Mouse (Mus musculus): ENCODE measurements around the gene Bbx. TPM values are rescaled to one million over a fixed set of nuclear protein-coding genes. Genes with fewer than 3 reads are reported as not detected.
A peak's percentile ranks its signal among the peaks of the same experiment; 100 is the strongest.

Bbx gene
- total RNA-seq, 2 experiments from 2014 or later = 25.5 to 27.5 TPM

DNA sequence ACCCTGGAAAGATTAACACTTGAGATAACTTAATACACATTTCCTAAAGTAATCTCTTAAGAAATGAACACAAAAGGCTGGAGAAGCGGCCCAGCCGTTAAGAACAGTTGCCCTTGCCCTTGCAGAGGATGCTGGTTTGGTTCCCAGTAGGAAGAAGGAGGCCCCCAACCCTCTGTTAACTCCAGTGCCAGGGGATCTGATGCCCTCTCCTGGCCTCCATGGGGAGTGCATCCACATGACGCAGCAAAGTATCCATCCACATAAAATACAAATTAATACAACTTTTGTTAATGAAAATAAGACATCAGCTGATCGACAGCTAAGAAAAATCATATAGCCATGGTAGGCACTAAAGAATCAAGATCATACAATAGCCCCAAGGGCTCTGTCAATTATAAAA, 33.6 kb downstream of the Bbx start:
- no peak for DNase-seq

DNA sequence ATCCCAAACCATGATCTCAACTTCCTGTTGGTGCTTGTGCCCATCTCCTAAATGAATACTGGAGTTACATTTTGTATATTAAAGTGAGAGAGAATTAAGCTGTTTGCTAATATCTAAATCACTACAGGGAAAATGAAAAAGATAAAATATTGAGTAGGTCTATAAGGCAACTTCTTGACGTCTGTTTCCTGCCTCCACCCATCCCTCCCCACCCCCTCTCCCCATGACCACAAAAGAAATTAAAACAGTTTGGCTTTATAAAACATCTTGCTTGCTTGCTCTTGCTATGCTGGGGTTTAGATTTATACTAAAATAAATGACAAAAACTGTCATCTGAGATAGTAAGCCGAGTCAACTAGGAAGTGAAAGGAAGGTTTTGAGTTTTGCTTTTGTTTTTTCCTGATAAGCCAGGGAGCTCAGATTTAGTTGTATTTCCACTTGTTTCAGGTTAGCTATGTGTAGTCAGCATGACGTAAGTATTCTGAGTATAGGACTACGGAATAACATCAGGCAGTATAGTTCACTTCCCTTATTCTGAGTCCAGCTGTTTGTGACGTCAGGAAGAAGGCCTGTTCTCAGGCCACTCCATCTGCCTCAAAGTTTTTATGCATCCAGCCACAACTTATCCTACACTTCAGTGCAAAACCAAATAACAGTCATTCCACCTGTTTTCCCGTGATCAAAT, 36.1 kb downstream of the Bbx start:
- DNase-seq = no peak

DNA sequence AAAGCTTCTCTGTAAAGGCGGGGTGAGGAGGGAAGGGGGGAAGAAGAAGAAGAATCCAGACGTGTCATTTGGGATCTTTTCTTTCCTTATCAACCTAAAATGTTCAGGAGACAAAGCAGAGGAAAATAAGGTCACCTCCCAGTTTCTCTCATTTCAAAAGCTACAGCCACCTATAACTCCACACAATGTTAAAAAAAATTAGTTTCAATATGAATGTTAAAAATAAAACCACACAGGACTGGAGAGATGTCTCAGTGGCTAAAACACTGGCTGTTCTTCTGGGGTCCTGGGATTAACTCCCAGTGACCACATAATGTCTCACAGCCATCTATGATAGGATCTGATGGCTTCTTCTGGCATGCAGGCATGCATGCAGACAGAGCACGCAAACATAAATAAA, 43.7 kb downstream of the Bbx start:
- no peak for DNase-seq

DNA sequence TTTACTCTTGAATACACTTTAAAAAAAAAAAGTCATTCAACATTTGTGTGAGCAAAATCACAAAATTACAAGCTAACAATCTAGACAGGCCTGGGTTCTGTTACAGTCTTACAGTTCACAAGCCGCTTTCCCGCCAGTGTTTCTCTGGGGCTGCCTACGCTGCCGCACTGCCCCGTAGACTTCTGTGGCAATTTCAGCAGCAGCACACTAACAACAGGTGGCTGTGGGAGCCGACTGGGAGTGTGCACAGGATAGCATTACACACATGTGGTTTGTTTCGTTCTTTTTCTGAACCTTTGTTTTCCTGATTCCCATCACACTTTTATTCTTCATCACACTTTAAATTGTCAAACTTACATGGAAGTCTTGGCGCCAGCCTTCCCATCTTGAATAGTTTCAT, 48.6 kb downstream of the Bbx start:
- no peak for DNase-seq

DNA sequence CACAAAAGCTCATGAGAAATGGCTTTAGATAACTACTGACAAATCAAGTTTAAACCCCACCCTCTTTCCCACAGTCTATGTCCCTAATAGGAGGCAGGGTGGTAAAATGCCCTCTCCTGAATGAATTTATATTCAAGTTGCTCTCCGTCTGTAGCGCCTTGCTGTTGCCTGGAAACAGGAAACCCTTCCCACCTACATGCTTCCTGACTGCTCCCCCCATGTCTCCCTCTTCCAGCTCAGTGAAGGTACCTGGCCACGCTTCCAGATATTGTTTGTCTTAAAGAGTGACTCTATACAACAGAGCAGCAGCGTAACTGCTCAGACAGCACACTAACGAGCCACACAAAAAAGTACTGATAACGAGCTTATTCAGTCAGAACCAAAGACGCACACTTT, 50.8 kb downstream of the Bbx start:
- DNase-seq = peak; percentile 22 to 30

DNA sequence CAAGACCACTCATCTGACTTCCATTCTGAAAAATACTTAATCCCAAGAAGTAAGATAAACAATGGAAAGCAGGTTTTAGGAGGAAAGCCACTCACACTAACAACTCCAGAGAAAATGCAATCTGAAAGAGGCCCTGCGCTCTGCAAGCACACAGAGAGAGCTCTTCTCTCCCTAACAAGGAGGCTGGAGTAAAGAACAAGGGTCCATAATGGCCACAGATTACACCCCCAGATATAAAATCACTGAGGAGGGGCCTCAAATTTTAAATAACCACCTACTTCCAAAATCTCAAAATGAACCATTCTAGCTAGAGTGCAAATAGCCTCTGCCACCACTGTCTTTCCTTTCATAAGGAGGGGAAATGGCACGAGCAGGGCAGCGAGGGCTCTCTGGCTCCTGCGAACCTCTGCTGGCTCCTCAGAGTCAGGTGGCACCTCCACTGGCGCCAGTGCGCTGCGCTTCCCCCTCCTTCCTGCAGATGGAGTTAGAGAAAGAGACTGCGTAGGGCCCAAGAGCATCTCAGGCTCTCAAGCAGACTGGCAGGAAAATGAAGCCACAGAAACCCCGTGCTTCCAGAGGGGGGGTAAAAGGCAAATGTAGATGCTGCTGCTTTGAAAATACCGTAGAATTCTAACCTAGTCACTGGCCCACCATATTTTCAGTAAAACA, 51.4 kb downstream of the Bbx start:
- peak; percentile 73 to 77 for DNase-seq

DNA sequence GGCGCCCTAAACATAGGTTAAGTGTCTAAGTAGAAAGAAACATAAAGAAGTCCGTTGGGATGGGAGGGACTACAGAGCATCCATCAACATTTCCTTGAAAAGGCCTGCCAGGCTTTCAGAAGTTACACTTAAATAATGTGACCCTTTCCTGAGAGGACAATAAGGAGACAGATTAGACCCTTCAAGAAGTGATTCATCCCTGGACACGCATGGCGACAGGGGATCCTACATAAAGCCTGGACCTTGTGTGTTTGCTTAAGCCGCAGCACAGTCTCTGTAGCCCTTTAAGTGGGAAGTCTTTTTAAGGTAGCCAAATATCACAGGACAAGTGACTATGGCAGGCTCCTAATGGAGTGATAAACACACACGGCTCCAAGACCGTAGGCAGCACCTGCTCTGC, 52.0 kb downstream of the Bbx start:
- DNase-seq = no peak

DNA sequence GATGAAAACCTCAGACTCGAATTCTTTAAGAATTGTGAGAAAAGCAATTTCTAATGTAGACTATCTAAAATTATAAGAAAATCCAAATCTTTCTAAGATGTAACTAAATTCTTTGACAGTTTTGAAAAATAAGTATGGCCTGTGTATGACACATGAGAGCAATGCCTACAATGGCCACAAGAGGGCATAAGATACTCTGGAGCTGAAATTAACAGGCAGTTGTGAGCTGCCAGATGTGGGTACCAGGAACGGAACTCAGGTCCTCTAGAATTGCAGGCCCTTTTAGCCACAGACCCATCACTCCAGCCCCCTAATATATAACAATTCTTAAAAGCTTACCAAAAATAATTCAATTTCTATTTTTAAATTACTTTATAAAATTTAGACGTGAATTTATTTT, 57.6 kb downstream of the Bbx start:
- DNase-seq = no peak

DNA sequence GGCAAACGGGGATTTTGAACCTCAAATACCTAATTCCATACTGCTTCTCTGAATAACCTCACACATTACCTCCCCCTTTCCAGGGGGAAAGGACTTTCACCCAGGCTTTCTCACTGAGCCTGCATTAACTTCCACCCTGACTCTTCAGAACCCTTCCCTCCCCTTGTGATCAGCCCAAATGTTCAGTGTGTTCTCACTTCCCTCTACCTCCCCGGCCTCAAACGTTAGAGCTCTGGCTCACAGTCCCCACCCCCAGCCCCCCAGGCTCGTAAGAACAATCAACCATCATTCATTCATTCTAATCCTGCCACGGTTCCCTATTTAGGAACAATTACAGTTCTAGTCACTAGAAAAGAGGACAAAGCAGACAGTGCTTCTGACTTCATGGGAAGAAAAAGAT, 58.5 kb downstream of the Bbx start:
- DNase-seq = no peak

DNA sequence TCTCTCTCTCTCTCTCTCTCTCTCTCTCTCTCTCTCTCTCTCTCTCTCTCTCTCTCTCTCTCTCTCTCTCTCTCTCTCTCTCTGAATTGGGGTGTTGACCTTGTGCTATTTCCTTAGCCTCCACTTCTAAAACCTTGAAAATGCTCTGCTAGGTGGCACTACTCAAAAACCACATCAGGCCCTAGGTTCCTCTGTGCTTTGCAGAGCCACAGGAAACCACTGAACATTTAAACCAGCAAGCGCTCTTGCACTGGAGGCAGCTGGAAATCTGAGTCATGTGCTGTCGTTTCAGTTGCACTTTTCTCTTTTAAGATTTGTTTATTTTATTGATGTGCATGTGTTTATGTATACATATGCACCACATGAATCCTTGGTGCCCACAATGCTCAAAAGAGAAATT, 59.6 kb downstream of the Bbx start:
- no peak for DNase-seq

DNA sequence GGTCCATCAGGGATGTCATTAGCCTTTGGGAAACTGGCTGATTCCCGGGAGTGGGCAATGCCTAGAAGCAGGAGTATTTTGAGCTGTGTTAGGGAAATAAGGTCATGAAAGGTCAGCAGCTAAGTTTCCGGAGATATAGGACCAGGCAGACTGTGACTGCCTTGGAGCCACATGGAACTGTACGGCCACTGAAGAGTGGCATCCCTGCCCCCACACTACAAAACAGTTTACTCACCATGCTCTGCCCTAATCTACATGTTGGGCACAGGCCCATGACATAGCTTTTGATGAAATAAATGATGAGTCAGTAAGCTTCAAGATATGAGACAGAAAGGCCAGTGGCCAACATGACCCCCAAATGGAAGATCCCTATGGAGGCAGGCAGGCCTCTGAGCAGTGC, 60.7 kb downstream of the Bbx start:
- DNase-seq = no peak

DNA sequence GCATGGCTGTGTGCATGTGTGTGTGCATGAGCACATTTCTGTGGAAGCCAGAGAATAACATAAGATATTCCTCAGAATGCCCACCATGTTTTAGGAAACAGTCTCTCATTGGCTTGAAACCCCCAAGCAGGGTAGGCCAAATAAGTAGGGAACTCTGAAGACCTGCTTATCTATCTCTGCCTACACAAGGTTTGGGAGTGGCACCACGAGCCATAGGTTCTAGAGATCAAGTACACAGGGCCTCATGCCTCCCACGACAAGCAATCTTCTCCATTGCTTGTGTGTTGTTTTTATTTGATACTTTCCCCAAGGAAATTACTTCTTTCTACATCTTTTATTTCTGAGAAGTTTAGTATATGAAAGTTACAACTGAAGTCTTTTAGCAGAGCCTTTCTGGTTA, 61.8 kb downstream of the Bbx start:
- no peak for DNase-seq

DNA sequence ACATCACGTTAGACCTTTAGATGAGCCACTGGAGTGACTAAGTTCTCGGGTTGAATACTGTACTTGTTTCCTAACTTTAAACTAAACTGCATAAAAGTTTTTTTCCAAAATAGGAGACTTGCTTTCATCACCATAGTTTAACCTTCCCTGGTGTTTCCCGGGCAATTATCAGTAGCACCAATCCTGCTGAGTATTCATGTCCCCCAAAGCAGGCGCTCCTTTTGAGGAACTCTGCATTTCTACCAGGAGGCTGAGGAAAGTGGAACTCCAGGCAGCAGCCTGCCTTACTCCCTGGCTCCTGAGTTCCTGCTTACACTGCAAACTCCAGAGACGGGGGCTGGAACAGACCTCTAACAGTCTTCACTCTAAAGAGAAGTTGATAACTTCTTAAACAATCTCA, 65.6 kb downstream of the Bbx start:
- DNase-seq = no peak

DNA sequence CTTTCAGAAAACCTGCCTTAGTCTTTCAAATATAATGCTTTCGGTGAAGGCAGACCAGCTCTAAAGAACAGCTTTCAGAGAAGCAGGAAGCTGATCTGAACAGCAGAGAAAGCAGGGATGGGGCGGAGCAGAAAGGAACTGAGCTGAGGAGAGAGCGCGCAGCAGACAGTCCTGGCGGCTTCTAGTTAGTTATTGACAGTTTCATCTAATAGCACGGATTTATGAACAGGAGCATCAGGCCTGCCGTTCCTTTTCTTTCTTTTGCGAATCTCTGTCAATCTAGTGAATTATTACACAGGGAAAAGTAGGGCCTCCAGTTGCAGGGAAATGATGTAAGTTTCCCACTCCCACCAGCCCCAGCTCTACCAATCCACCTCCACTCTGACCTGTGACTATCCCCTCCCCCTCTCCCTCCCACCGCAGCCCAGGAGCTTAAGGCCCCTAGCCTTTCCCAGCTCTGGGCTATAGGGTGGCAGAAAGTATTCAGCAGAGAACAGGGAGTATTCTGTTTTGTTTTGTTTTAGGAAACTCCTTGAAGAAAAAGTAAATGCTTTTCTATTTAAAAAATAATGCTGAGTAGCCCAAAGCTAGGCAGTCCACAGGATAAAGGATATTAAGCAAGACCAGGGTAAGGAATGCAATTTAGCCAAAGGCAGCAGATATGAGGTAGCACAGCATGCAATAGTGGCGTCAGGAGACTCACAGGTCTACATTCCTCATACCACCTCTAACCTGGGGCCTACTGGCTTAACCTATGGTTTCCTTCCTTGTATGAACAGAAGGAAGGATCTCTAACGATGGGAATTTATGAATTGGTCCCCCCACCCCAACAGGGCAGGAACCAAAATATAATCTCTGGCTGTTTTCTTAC, 67.8 kb downstream of the Bbx start:
- peak; percentile 31 to 38 for DNase-seq

DNA sequence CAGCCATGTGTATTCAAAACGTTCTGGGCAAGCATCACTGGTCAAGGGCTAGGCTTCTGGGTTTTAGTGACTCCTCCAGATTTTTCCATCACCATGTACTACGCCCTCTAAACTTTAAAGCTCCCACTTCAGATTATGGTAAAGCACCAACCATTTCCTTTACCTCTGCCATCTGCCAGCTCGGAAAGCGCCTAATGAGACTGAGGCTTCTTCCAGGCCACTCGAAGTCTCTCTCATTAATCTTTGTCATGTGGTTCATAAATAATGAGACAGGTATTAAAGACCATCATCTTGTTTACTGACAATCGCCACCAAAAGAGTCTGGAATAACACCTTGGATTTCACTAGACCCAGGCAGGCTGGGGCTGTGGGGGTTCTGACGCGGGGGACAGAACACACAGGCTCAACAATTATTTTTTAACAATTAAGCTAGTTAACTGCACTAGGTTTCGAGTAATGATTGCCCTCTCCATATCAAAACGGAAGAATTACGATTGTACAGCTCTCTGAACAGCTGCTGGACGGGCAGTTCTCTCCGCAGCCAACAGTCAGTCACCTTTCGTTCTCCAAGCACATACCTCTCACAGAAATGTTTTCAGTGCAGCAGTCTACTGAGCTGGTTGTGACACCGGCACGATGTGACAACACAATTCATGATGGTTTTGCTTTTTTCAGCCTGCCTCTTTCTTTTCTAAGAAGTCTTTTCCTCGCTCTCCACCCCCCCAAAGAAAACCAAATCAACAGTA, 68.6 kb downstream of the Bbx start:
- peak in 1 of 2 experiments; percentile 11 for DNase-seq

DNA sequence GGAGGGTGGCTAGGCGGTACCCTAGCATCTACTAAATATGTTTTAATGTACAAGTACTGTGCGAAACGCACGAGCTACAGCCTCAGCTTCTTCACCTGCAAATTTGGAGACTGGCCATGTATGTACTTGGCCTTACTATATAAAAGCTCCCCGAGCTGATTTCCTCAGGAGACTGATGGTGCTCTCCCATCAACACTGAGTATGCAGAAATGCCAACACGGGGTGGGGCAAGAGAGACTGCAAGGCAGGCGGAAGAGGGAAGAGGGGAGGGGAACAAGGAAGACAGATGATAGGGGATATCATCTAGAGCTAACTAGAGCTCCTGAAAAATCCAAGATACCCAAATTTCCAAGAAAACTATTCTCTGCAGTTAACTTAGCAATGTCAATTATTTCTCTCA, 71.6 kb downstream of the Bbx start:
- no peak for DNase-seq

DNA sequence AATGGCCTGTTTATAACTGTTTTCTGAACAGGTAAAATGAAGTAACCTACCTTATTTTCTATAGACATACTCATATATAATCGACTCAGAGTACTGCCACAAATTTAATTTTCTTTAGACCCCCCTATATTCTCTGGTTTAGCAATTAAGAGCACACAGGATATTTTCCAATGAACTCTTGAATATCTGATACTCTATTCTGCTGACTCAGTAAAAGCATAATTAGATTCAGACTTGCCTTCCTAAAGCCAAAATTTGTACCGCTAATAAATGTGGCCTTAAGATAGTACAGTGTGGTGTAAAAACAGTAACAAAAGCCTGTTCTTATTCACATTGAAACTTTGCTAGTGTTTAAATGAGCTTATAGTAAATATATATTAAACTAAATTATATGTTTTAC, 102.5 kb downstream of the Bbx start:
- no peak for DNase-seq

DNA sequence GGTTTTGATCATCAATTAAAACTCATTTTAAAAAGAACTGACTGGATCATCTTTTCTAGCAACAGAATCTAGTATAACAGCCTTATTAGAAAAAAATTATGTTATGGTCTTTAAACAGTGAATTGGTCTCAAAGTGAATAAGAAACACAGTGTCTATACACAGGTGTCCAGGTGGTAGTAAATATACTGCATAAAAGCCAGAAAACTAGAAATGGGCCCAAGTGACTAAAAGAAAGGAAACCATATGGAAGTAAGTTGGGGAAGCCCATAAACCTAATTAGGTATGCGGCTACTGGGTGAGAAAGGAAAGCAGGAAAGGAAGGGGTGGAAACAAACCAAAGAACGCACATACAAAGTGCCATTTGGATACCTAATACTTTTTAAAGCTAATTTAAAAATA, 107.4 kb downstream of the Bbx start:
- no peak for DNase-seq

DNA sequence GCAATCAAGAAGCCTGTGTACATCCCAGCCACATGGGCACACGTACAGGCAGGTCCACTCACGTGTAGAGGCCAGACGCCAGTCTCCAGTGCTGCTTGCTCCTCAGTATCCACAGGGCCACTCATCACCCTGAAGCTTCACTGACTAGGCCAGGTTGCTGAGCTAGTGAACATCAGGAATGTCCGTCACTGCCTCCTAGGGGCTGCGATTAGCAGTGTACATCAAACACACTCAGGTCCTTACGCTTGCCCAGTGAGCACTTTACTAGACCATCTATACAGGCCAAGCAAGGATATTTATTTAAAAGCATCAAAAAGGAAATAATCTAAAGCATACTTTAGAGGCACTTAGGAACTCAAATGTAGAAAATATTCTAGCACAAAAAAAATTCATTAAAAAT, 107.9 kb downstream of the Bbx start:
- no peak for DNase-seq

DNA sequence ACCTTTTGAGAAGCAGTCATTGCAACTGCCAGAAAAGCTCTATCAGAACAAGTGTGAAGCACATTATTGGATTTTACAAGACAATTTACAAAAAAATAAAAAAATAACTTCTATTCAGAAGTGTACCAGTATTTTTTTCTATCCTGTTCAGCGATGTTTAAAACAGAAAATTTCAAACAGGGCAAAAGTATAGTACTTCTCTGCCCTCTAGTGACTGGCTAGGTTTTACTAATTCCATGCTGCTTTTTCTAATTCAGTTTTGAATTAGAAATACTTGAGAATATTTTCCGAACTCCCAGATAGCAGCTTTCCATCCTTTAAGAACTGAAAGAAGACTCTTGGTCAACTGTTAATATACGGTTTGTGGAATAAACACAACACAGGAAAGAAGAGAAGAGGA, 110.8 kb downstream of the Bbx start:
- DNase-seq = no peak

DNA sequence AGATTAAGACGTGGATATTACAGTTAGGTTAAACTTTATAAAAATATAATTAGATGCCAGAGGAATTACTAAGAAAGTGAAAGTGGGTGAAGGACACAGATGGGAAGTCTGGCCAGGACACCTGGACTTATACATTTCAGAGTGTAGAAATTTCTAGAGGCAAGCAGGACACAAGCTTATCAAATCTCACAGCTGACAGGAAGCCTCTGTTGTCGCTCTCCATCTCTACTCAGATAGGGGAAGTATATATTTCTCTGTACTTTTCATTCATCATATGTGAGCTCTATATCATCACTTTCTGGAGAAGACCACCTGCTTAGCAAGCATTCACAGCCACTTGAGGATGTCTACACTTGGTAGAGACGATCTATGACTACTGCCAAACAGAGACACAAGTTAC, 113.9 kb downstream of the Bbx start:
- no peak for DNase-seq

DNA sequence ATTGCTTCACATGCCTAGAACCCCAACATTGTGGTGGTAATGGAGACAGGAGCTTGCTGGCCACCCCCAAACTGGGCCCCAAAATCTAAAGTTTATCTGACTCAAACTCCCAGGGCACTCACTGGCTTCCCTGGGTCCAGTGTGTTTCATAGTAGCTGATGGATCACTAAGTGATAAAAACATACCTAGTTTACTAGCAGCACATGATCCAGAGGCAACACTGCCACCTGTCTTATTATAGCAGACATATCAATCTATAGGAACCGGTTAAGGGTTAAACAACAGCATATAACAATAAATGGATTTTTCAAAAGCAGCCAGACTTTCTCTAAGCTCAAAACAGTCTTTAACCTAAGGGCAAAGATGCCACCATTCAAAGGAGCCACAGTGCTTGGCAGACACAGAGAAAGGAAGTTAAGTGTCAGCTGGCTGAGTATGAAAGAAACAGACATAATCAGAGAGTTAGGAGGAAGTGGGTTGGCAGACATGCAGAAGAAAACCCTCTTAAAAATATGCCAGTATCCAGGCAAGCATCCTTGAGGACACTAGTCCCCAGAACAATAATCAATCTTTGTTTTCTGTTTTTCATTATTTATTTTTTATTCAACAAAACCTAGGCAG, 116.7 kb downstream of the Bbx start:
- no peak for DNase-seq

DNA sequence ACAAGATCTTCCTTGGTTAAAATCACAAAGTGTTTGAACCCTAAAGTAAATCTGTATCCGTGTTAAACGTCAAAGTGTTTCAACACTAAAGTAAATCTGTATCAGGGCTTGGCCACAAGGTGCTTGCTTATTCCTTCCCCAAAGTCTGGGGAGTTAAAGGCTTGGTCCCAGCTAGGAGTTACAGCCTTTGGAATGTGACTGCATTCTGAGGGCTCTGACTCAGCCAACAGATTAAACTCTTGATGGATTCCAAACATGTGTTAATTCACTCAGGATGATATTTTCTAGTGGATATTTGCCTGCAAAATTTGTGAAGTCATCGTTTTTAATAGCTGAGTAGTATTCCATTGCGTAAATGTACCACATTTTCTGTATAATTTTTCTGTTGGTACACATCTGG, 120.6 kb downstream of the Bbx start:
- no peak for DNase-seq

Data from layer of hippocampus, postnatal 36 days (tissue).